Mouse (Mus musculus) left cerebral cortex, postnatal 36 days (tissue): ENCODE results near the gene Cxcr3. TPM values are rescaled to one million over a fixed set of nuclear protein-coding genes. Genes with fewer than 3 reads are reported as not detected.

Source experiments
- total RNA-seq, 2 experiments: library from RNA; stranded (reverse); gene quantifications; 2 replicates each; pipeline ENCODE4 v1.2.3; 2021

Gene Cxcr3
- total RNA-seq, 2 experiments from 2014 or later, result not detected

Other genes with a start within 250 kb of the Cxcr3 start
- gene Taf1, start 201.5 kb downstream of the Cxcr3 start, total RNA-seq, result 10 to 100 TPM; 46.5 to 51.3 TPM
- 100 to 1,000 TPM; 171 to 261 TPM for gene Ogt, start 94.2 kb downstream of the Cxcr3 start, total RNA-seq
- under 1 TPM in 1 of 2 experiments, not detected in 1; 0.45 TPM for gene Gm4779, start 60.2 kb upstream of the Cxcr3 start, total RNA-seq
- not detected for gene 8030474K03Rik, start 60.4 kb upstream of the Cxcr3 start, total RNA-seq
- gene Nhsl2, start 115.1 kb upstream of the Cxcr3 start, total RNA-seq, result 10 to 100 TPM; 28.7 to 43.0 TPM